Mouse (Mus musculus) CD8-positive naive resting alpha-beta T cell, adult 57 days (primary cell): Measurements from ENCODE around the gene Gm17542. TPM values are rescaled to one million over a fixed set of nuclear protein-coding genes. Genes with fewer than 3 reads are reported as not detected.

ENCODE experiments used
- total RNA-seq: library from RNA; stranded (reverse); gene quantifications from one replicate; pipeline ENCODE4 v1.2.4, GENCODE M21; 2023

Gm17542 gene
- total RNA-seq: not detected

GRCm38 (mm10) chr10:58718110-58718509 is at the start of gene Gm17542:
Gene Gm17542 (minus strand): TSS chr10:58718210.

GRCm38 (mm10) chr10:58675533-58675932 is 42.5 kb downstream of the Gm17542 start, which contains the start of gene Edar:
Gene Edar (minus strand): TSS chr10:58675654.

Other genes starting within 250 kb of the Gm17542 start
- 3.5 TPM for gene Ccdc138, start 220.3 kb downstream of the Gm17542 start, total RNA-seq
- gene Edar, start 42.6 kb downstream of the Gm17542 start, total RNA-seq: not detected
- not detected for gene Sh3rf3, start 95.1 kb upstream of the Gm17542 start, total RNA-seq